Mouse (Mus musculus) MEL (cell line): ENCODE measurements around the gene Fmnl2.

Source experiments
- CTCF ChIP-seq, 3 experiments: IDR thresholded peaks in 2 of 3; conservative IDR thresholded peaks in 1 of 3; 2 replicates each; pipeline ENCODE4 v1.5.1; 2011 to 2012; ENCODE audit warnings: low read length in 3 of 3, low read depth in 2 of 3, mild to moderate bottlenecking in 2 of 3, improper control_type of control experiment in 1 of 3, inconsistent platforms in 1 of 3, mixed read lengths in 1 of 3, moderate library complexity in 1 of 3; ENCODE audit not compliant: control insufficient read depth in 1 of 3, insufficient read depth in 1 of 3, poor library complexity in 1 of 3, severe bottlenecking in 1 of 3
- ETS1 ChIP-seq: IDR thresholded peaks from 2 replicates; pipeline ENCODE4 v1.6.1; 2012; ENCODE audit warnings: low read depth, mild to moderate bottlenecking, inconsistent platforms, low read length, improper control_type of control experiment, moderate library complexity
- MEF2A ChIP-seq: IDR thresholded peaks from 2 replicates; pipeline ENCODE4 v1.6.1; 2014; ENCODE audit warnings: low read depth, mild to moderate bottlenecking, inconsistent platforms, low read length, improper control_type of control experiment; ENCODE audit not compliant: poor library complexity, insufficient replicate concordance, severe bottlenecking; ENCODE audit errors: extremely low read depth
- MYC ChIP-seq: IDR thresholded peaks from 2 replicates; pipeline ENCODE4 v1.6.1; 2011; ENCODE audit warnings: low read depth, mild to moderate bottlenecking, low read length, improper control_type of control experiment, moderate library complexity
- POLR2A ChIP-seq, 2 experiments: IDR thresholded peaks; 2 replicates each; pipeline ENCODE4 v1.6.1; 2011 to 2012; ENCODE audit warnings: low read length in 2 of 2, mild to moderate bottlenecking in 2 of 2, control low read depth in 1 of 2, improper control_type of control experiment in 1 of 2, low read depth in 1 of 2, moderate library complexity in 1 of 2; ENCODE audit not compliant: control insufficient read depth in 1 of 2, insufficient read depth in 1 of 2, poor library complexity in 1 of 2

DNA sequence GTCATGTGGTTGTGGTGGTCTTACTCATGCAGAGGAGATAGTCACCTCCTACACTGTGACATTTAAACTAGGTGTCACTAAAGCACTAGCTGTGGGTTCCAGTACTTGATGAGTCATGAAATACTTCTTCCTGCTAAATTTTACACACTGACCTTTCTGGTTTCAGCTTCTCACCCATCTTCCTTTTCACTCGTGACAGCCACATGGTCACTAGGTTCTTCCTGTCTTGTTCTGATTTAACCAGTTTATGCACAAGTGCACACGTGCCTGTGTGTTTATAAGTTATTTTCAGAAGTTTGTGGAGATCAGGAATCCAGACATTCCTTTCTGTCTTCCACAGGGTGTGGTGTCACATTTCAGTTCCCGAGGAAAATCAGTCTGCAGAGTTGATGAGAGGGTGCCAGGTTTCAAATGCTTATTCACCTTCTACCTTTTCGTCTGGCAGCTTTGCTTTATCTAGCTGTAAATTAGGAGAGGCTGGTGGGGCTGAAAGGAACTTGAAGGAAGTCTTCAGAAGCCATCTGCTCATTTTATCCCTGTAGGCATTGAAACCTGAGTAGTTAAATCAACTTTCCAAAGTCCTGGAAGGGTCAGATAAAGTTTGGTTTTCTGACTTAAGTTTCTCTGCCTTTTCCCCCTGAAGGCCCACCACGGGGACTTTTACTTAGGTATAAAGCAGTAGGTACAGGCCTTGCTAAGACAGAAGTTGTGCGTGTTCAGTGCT, 80.9 kb downstream of the Fmnl2 start:
- TF ChIP-seq POLR2A (IDR thresholded peaks at IDR 0.05; ENCODE audit: control insufficient read depth in 1 of 2, insufficient read depth in 1 of 2, low read depth in 1 of 2, low read length in 2 of 2, poor library complexity in 1 of 2) (no peak), MEF2A (no peak), CTCF (IDR thresholded peaks at IDR 0.05 in 2 of 3, conservative IDR thresholded peaks at IDR 0.05 in 1 of 3; ENCODE audit: control insufficient read depth in 1 of 3, insufficient read depth in 1 of 3, low read depth in 2 of 3, low read length in 3 of 3, poor library complexity in 1 of 3, severe bottlenecking in 1 of 3) (no peak), MYC (no peak), ETS1 (no peak)
